Mouse (Mus musculus): Measurements from ENCODE around the gene Npy2r. TPM values are rescaled to one million over a fixed set of nuclear protein-coding genes. Genes with fewer than 3 reads are reported as not detected.

The Npy2r gene
- polyA plus RNA-seq (2012; rRNA removed), result 0.09 TPM in 1 of 2 replicates, not detected in the other

- Histone ChIP-seq H3K4me1 (replicated peaks; ENCODE audit: control insufficient read depth, insufficient read depth, low read length) (no peaks in the 10 kb centered on the region), H3K36me3 (ENCODE audit: control insufficient read depth, insufficient read depth, low read length) (no peaks in the 10 kb centered on the region), H3K27ac (ENCODE audit: control insufficient read depth, insufficient read depth, low read length) (no peak within 1 kb of the TSS), H3K27me3 (ENCODE audit: control insufficient read depth, insufficient read depth, low read length) (no peaks in the 10 kb centered on the region), H3K4me3 (ENCODE audit: control insufficient read depth, insufficient read depth, low read length) (no peak within 1 kb of the TSS)
- DNase-seq, result no peak
- 4% methylated on average over 32 of the region's 32 CpGs for WGBS
- no peak for TF ChIP-seq CTCF (IDR thresholded peaks at IDR 0.05; ENCODE audit: borderline replicate concordance, control insufficient read depth, extremely low read depth, insufficient read depth, low read length, poor library complexity)
- TF ChIP-seq POLR2A (IDR thresholded peaks at IDR 0.05; ENCODE audit: control insufficient read depth, extremely low read depth, insufficient read depth, low read length, poor library complexity), result no peak
These were observed at the start of gene Npy2r for GRCm38 (mm10) chr3:82547908-82548721. Gene Npy2r (minus strand): TSS chr3:82548084.

- H3K36me3 ChIP-seq (ENCODE audit: control insufficient read depth, insufficient read depth, low read length), result no peaks in the 10 kb centered on the region
- H3K4me1 ChIP-seq (replicated peaks; ENCODE audit: control insufficient read depth, insufficient read depth, low read length), result no peaks in the 10 kb centered on the region
- TF ChIP-seq POLR2A (IDR thresholded peaks at IDR 0.05; ENCODE audit: control insufficient read depth, extremely low read depth, insufficient read depth, low read length, poor library complexity) (no peak), CTCF (IDR thresholded peaks at IDR 0.05; ENCODE audit: borderline replicate concordance, control insufficient read depth, extremely low read depth, insufficient read depth, low read length, poor library complexity) (no peak)
- no peaks in the 10 kb centered on the region for H3K27me3 ChIP-seq (ENCODE audit: control insufficient read depth, insufficient read depth, low read length)
- no peak overlapping the region for H3K27ac ChIP-seq (ENCODE audit: control insufficient read depth, insufficient read depth, low read length)
- 77% methylated on average over 3 of the region's 3 CpGs for WGBS
- H3K4me3 ChIP-seq (ENCODE audit: control insufficient read depth, insufficient read depth, low read length), result no peak overlapping the region
- DNase-seq, result no peak
These were observed 9.9 kb upstream of the Npy2r start for GRCm38 (mm10) chr3:82557786-82558185.

- Histone ChIP-seq H3K27me3 (ENCODE audit: control insufficient read depth, insufficient read depth, low read length) (no peaks in the 10 kb centered on the region), H3K36me3 (ENCODE audit: control insufficient read depth, insufficient read depth, low read length) (no peaks in the 10 kb centered on the region), H3K4me1 (replicated peaks; ENCODE audit: control insufficient read depth, insufficient read depth, low read length) (no peaks in the 10 kb centered on the region), H3K4me3 (ENCODE audit: control insufficient read depth, insufficient read depth, low read length) (no peak overlapping the region), H3K27ac (ENCODE audit: control insufficient read depth, insufficient read depth, low read length) (no peak overlapping the region)
- WGBS, result 90% methylated on average over 2 of the region's 2 CpGs
- no peak for TF ChIP-seq POLR2A (IDR thresholded peaks at IDR 0.05; ENCODE audit: control insufficient read depth, extremely low read depth, insufficient read depth, low read length, poor library complexity)
- no peak for TF ChIP-seq CTCF (IDR thresholded peaks at IDR 0.05; ENCODE audit: borderline replicate concordance, control insufficient read depth, extremely low read depth, insufficient read depth, low read length, poor library complexity)
- no peak for DNase-seq
These were observed 8.5 kb upstream of the Npy2r start for GRCm38 (mm10) chr3:82556311-82556828.

GRCm38 (mm10) chr3:82549932-82550331, 2.0 kb upstream of the Npy2r start:
- H3K4me1 ChIP-seq (replicated peaks; ENCODE audit: control insufficient read depth, insufficient read depth, low read length), result no peaks in the 10 kb centered on the region
- WGBS, result 93% methylated on average over 5 of the region's 5 CpGs
- no peaks in the 10 kb centered on the region for H3K27me3 ChIP-seq (ENCODE audit: control insufficient read depth, insufficient read depth, low read length)
- no peaks in the 10 kb centered on the region for H3K36me3 ChIP-seq (ENCODE audit: control insufficient read depth, insufficient read depth, low read length)
- H3K4me3 ChIP-seq (ENCODE audit: control insufficient read depth, insufficient read depth, low read length), result no peak overlapping the region
- no peak overlapping the region for H3K27ac ChIP-seq (ENCODE audit: control insufficient read depth, insufficient read depth, low read length)
- DNase-seq, result no peak
- TF ChIP-seq CTCF (IDR thresholded peaks at IDR 0.05; ENCODE audit: borderline replicate concordance, control insufficient read depth, extremely low read depth, insufficient read depth, low read length, poor library complexity), result no peak
- TF ChIP-seq POLR2A (IDR thresholded peaks at IDR 0.05; ENCODE audit: control insufficient read depth, extremely low read depth, insufficient read depth, low read length, poor library complexity), result no peak

- TF ChIP-seq POLR2A (IDR thresholded peaks at IDR 0.05; ENCODE audit: control insufficient read depth, extremely low read depth, insufficient read depth, low read length, poor library complexity) (no peak), CTCF (IDR thresholded peaks at IDR 0.05; ENCODE audit: borderline replicate concordance, control insufficient read depth, extremely low read depth, insufficient read depth, low read length, poor library complexity) (no peak)
- Histone ChIP-seq H3K36me3 (ENCODE audit: control insufficient read depth, insufficient read depth, low read length) (no peaks in the 10 kb centered on the region), H3K4me3 (ENCODE audit: control insufficient read depth, insufficient read depth, low read length) (no peak overlapping the region), H3K4me1 (replicated peaks; ENCODE audit: control insufficient read depth, insufficient read depth, low read length) (no peaks in the 10 kb centered on the region), H3K27ac (ENCODE audit: control insufficient read depth, insufficient read depth, low read length) (no peak overlapping the region), H3K27me3 (ENCODE audit: control insufficient read depth, insufficient read depth, low read length) (no peaks in the 10 kb centered on the region)
- WGBS, result 9% methylated on average over 9 of the region's 9 CpGs
- no peak for DNase-seq
These were observed 869 bp upstream of the Npy2r start for GRCm38 (mm10) chr3:82548753-82549152.

- Histone ChIP-seq H3K4me1 (replicated peaks; ENCODE audit: control insufficient read depth, insufficient read depth, low read length) (no peaks in the 10 kb centered on the region), H3K27ac (ENCODE audit: control insufficient read depth, insufficient read depth, low read length) (no peak overlapping the region), H3K4me3 (ENCODE audit: control insufficient read depth, insufficient read depth, low read length) (no peak overlapping the region), H3K36me3 (ENCODE audit: control insufficient read depth, insufficient read depth, low read length) (no peaks in the 10 kb centered on the region), H3K27me3 (ENCODE audit: control insufficient read depth, insufficient read depth, low read length) (no peaks in the 10 kb centered on the region)
- TF ChIP-seq CTCF (IDR thresholded peaks at IDR 0.05; ENCODE audit: borderline replicate concordance, control insufficient read depth, extremely low read depth, insufficient read depth, low read length, poor library complexity) (no peak), POLR2A (IDR thresholded peaks at IDR 0.05; ENCODE audit: control insufficient read depth, extremely low read depth, insufficient read depth, low read length, poor library complexity) (no peak)
- no peak for DNase-seq
- 94% methylated on average over 2 of the region's 2 CpGs for WGBS
These were observed 6.4 kb downstream of the Npy2r start for GRCm38 (mm10) chr3:82541449-82541848.
